In genomic region chr2:30123729-30124471, GRCm38 (mm10) we compare ENCODE assay signal across 8 mouse cellular contexts. TPM values are rescaled to one million over a fixed set of nuclear protein-coding genes. Genes with fewer than 3 reads are reported as not detected.
DNase-seq lines count a peak whose midpoint lies in the region; ATAC-seq and TF ChIP-seq lines count a peak whose summit lies in the region.

No protein-coding gene starts in this region.

- peak overlapping the region; percentile 90 for H3K4me2 ChIP-seq in heart, embryonic 12.5 days
- peak overlapping the region; percentile 63 for H3K4me2 ChIP-seq in CH12.LX (ENCODE audit: insufficient read depth, low read depth, poor library complexity, severe bottlenecking)
- H3K4me2 ChIP-seq in hindbrain, embryonic 12.5 days (replicated peaks): peak overlapping the region; percentile 93

- TF ChIP-seq POLR2A in CH12.LX (IDR thresholded peaks at IDR 0.05; ENCODE audit: low read depth, low read length): no peak

- intact Hi-C loops in heart, postnatal 25 days (cut with DNase I): no loop called here

- peak; percentile 62; the same call in 1 of the 2 replicates for ATAC-seq in heart, embryonic 12.5 days (ENCODE audit: insufficient number of reproducible peaks, low FRiP score)
- peak; percentile 4; the same call in 1 of the 2 replicates for ATAC-seq in common myeloid progenitor, adult 5-6 weeks (replicated peaks; ENCODE audit: low read depth, poor library complexity, severe bottlenecking)
- ATAC-seq in hindbrain, embryonic 12.5 days (ENCODE audit: low FRiP score): peak; percentile 77

- in situ Hi-C loops in CH12.LX (cut with MboI; ENCODE audit: low pct_ligation_motif_present, low pct_unique_long_range_greater_than_20kb, low sequenced_read_pairs): loop anchor here (5.0 kb wide), 1 partner anchor 48 kb away; the partner anchor contains the start of gene Endog

- H3K9me3 ChIP-seq in heart, embryonic 12.5 days (replicated peaks): no peaks in the 10 kb centered on the region
- H3K9me3 ChIP-seq in CH12.LX (replicated peaks; ENCODE audit: low read length): no peaks in the 10 kb centered on the region
- H3K9me3 ChIP-seq in hindbrain, embryonic 12.5 days (replicated peaks): no peaks in the 10 kb centered on the region
- H3K9me3 ChIP-seq in megakaryocyte, embryonic 14.5 days: no peaks in the 10 kb centered on the region

- H3K79me2 ChIP-seq in CH12.LX (replicated peaks; ENCODE audit: control insufficient read depth, extremely low read depth, insufficient read depth, poor library complexity, severe bottlenecking): no peaks in the 10 kb centered on the region

- peak overlapping the region; percentile 88 for H3K4me3 ChIP-seq in heart, embryonic 12.5 days
- peak overlapping the region; percentile 76 to 94 (median 88) for H3K4me3 ChIP-seq in CH12.LX (replicated peaks in 1 of 3; ENCODE audit: low read depth in 2 of 3, low read length in 2 of 3, poor library complexity in 1 of 3)
- peak overlapping the region; percentile 86 for H3K4me3 ChIP-seq in hindbrain, embryonic 12.5 days
- peak overlapping the region; percentile 99 for H3K4me3 ChIP-seq in megakaryocyte, embryonic 14.5 days (replicated peaks)

- H3K27ac ChIP-seq in heart, embryonic 12.5 days (ENCODE audit: poor library complexity, severe bottlenecking): peak overlapping the region; percentile 86
- no peak overlapping the region for H3K27ac ChIP-seq in CH12.LX (ENCODE audit: insufficient read depth, low read depth)
- peak overlapping the region; percentile 84 for H3K27ac ChIP-seq in hindbrain, embryonic 12.5 days

- no peak for TF ChIP-seq CTCF in CH12.LX (conservative IDR thresholded peaks at IDR 0.05 in 1 of 2, IDR thresholded peaks at IDR 0.05 in 1 of 2; ENCODE audit: low read depth in 2 of 2, low read length in 2 of 2)

- H3K9ac ChIP-seq in heart, embryonic 12.5 days: peak overlapping the region; percentile 93
- H3K9ac ChIP-seq in CH12.LX (ENCODE audit: insufficient read depth, low read depth): peak overlapping the region; percentile 86
- peak overlapping the region; percentile 92 for H3K9ac ChIP-seq in hindbrain, embryonic 12.5 days

- H3K4me1 ChIP-seq in heart, embryonic 12.5 days (replicated peaks): peaks cover 19% of the 10 kb centered on the region
- H3K4me1 ChIP-seq in CH12.LX (ENCODE audit: control insufficient read depth in 1 of 2, insufficient read depth in 2 of 2): peaks cover 4 to 42% of the 10 kb centered on the region in 2 experiments
- peaks cover 41% of the 10 kb centered on the region for H3K4me1 ChIP-seq in hindbrain, embryonic 12.5 days
- H3K4me1 ChIP-seq in megakaryocyte, embryonic 14.5 days: peaks cover 72% of the 10 kb centered on the region

- TF ChIP-seq EP300 in CH12.LX (IDR thresholded peaks at IDR 0.05; ENCODE audit: low read length): no peak

- DNase-seq in heart, postnatal 25 days (ENCODE audit: low spot score): no peak
- DNase-seq in CH12.LX (ENCODE audit: extremely low read depth): no peak
- DNase-seq in ovary, postnatal 14 days (ENCODE audit: low spot score): no peak
- DNase-seq in retina, postnatal 1 day: no peak

- peaks cover 8% of the 10 kb centered on the region; the same call in 1 of the 2 replicates for H3K36me3 ChIP-seq in heart, embryonic 12.5 days
- H3K36me3 ChIP-seq in CH12.LX (replicated peaks in 1 of 2; ENCODE audit: control insufficient read depth in 1 of 2, insufficient read depth in 1 of 2, low read length in 1 of 2): peaks cover 0 to 24% of the 10 kb centered on the region in 2 experiments
- no peaks in the 10 kb centered on the region for H3K36me3 ChIP-seq in hindbrain, embryonic 12.5 days
- H3K36me3 ChIP-seq in megakaryocyte, embryonic 14.5 days (replicated peaks; ENCODE audit: low read length): peaks cover 33% of the 10 kb centered on the region

- dilution Hi-C loops in CH12.LX (cut with MboI; ENCODE audit: extremely low pct_ligation_motif_present, extremely low pct_unique_long_range_greater_than_20kb, low sequenced_read_pairs): no loop called here

- WGBS in heart, embryonic 12.5 days: 2% methylated on average over 37 of the region's 44 CpGs
- 1% methylated on average over 42 of the region's 44 CpGs for WGBS in hindbrain, embryonic 12.5 days

- TF ChIP-seq RAD21 in CH12.LX (IDR thresholded peaks at IDR 0.05; ENCODE audit: low read depth, low read length): no peak

- no peaks in the 10 kb centered on the region for H3K27me3 ChIP-seq in heart, embryonic 12.5 days (replicated peaks)
- no peaks in the 10 kb centered on the region for H3K27me3 ChIP-seq in CH12.LX (replicated peaks)
- no peaks in the 10 kb centered on the region for H3K27me3 ChIP-seq in hindbrain, embryonic 12.5 days
- H3K27me3 ChIP-seq in megakaryocyte, embryonic 14.5 days (replicated peaks): no peaks in the 10 kb centered on the region

TF ChIP-seq in CH12.LX, 34 proteins besides CTCF, POLR2A, EP300 and RAD21 (continues in another document):
- TF ChIP-seq MAFK (IDR thresholded peaks at IDR 0.05; ENCODE audit: insufficient replicate concordance, low read length): no peak
- no peak for TF ChIP-seq E2F4 (IDR thresholded peaks at IDR 0.05; ENCODE audit: insufficient replicate concordance, low read depth, low read length)
- TF ChIP-seq MAZ (IDR thresholded peaks at IDR 0.05; ENCODE audit: low read depth, low read length): no peak
- no peak for TF ChIP-seq ZMIZ1 (IDR thresholded peaks at IDR 0.05; ENCODE audit: low read depth, low read length)
- TF ChIP-seq SMC3 (IDR thresholded peaks at IDR 0.05; ENCODE audit: low read depth, low read length): no peak
- TF ChIP-seq MAX (IDR thresholded peaks at IDR 0.05; ENCODE audit: low read length): no peak
- no peak for TF ChIP-seq NRF1 (IDR thresholded peaks at IDR 0.05; ENCODE audit: low read depth, low read length)
- no peak for TF ChIP-seq ZKSCAN1 (IDR thresholded peaks at IDR 0.05; ENCODE audit: borderline replicate concordance, low read depth, low read length)
- no peak for TF ChIP-seq GABPA (IDR thresholded peaks at IDR 0.05; ENCODE audit: insufficient replicate concordance, low read depth, low read length)
- TF ChIP-seq JUN (IDR thresholded peaks at IDR 0.05; ENCODE audit: insufficient read depth, low read depth, low read length): no peak
- TF ChIP-seq KAT2A (IDR thresholded peaks at IDR 0.05; ENCODE audit: insufficient replicate concordance, low read length): no peak
- TF ChIP-seq NELFE (IDR thresholded peaks at IDR 0.05; ENCODE audit: low read depth, low read length): no peak
- TF ChIP-seq UBTF (IDR thresholded peaks at IDR 0.05; ENCODE audit: low read depth, low read length): no peak
- no peak for TF ChIP-seq HCFC1 (IDR thresholded peaks at IDR 0.05; ENCODE audit: low read depth, low read length)

RNA-seq across cellular contexts. Expression of gene Zer1, which starts 0.5 kb away (rescaled TPM):
- polyA plus RNA-seq in heart, embryonic 12.5 days (2016; fragmentation: Nextera tagmentation; extraction: Ambion mirVana): 5.7 and 6.1 TPM in 2 replicates
- total RNA-seq in heart, postnatal 25 days (2021): 10 to 100 TPM; 23.5 to 26.7 TPM
- total RNA-seq in CH12.LX (2012; rRNA removed): 9.5 and 13.4 TPM in 2 replicates
- 4.8 and 5.5 TPM in 2 replicates for total RNA-seq in CH12.LX (2014; rRNA removed)
- polyA plus RNA-seq in CH12.LX (2012; ENCODE audit: insufficient read length, low read depth): 13.3 and 15.0 TPM in 2 replicates
- 11.8 and 17.4 TPM in 2 replicates for total RNA-seq in common myeloid progenitor, adult 5-6 weeks (2017)
- polyA plus RNA-seq in hindbrain, embryonic 12.5 days (2016; fragmentation: Nextera tagmentation; extraction: Ambion mirVana): 11.8 and 12.6 TPM in 2 replicates
- 12.2 and 20.0 TPM in 2 replicates for polyA plus RNA-seq in megakaryocyte, embryonic 14.5 days (2012; ENCODE audit: insufficient read depth, low replicate concordance)

RNA-seq across cellular contexts. Expression of gene Tbc1d13, which starts 9.6 kb away (rescaled TPM):
- polyA plus RNA-seq in heart, embryonic 12.5 days (2016; fragmentation: Nextera tagmentation; extraction: Ambion mirVana): 5.4 and 5.8 TPM in 2 replicates
- 10 to 100 TPM; 19.9 to 23.0 TPM for total RNA-seq in heart, postnatal 25 days (2021)
- total RNA-seq in CH12.LX (2012; rRNA removed) (32.1 and 35.1 TPM in 2 replicates), CH12.LX (2014; rRNA removed) (21.4 and 25.9 TPM in 2 replicates)
- polyA plus RNA-seq in CH12.LX (2012; ENCODE audit: insufficient read length, low read depth): 36.1 and 36.8 TPM in 2 replicates
- total RNA-seq in common myeloid progenitor, adult 5-6 weeks (2017): 30.2 and 49.2 TPM in 2 replicates
- polyA plus RNA-seq in hindbrain, embryonic 12.5 days (2016; fragmentation: Nextera tagmentation; extraction: Ambion mirVana): 10.3 and 10.6 TPM in 2 replicates
- polyA plus RNA-seq in megakaryocyte, embryonic 14.5 days (2012; ENCODE audit: insufficient read depth, low replicate concordance): 18.0 and 28.7 TPM in 2 replicates

RNA-seq across cellular contexts. Expression of gene Zdhhc12, which starts 30.5 kb away (rescaled TPM):
- 49.8 and 50.4 TPM in 2 replicates for polyA plus RNA-seq in heart, embryonic 12.5 days (2016; fragmentation: Nextera tagmentation; extraction: Ambion mirVana)
- 1 to 10 TPM; 3.9 to 4.7 TPM for total RNA-seq in heart, postnatal 25 days (2021)
- total RNA-seq in CH12.LX (2012; rRNA removed) (33.7 and 36.5 TPM in 2 replicates), CH12.LX (2014; rRNA removed) (15.3 and 15.6 TPM in 2 replicates)
- polyA plus RNA-seq in CH12.LX (2012; ENCODE audit: insufficient read length, low read depth): 34.7 and 42.8 TPM in 2 replicates
- 8.0 and 11.4 TPM in 2 replicates for total RNA-seq in common myeloid progenitor, adult 5-6 weeks (2017)
- polyA plus RNA-seq in hindbrain, embryonic 12.5 days (2016; fragmentation: Nextera tagmentation; extraction: Ambion mirVana): 23.7 and 25.5 TPM in 2 replicates
- 58.2 and 66.6 TPM in 2 replicates for polyA plus RNA-seq in megakaryocyte, embryonic 14.5 days (2012; ENCODE audit: insufficient read depth, low replicate concordance)

RNA-seq across cellular contexts. Expression of gene Pkn3, which starts 46.4 kb away (rescaled TPM):
- polyA plus RNA-seq in heart, embryonic 12.5 days (2016; fragmentation: Nextera tagmentation; extraction: Ambion mirVana): 19.6 and 21.5 TPM in 2 replicates
- total RNA-seq in heart, postnatal 25 days (2021): 10 to 100 TPM; 10.5 to 13.2 TPM
- total RNA-seq in CH12.LX (2012; rRNA removed): 5.2 and 8.3 TPM in 2 replicates
- 4.7 and 5.0 TPM in 2 replicates for total RNA-seq in CH12.LX (2014; rRNA removed)
- 6.7 and 7.1 TPM in 2 replicates for polyA plus RNA-seq in CH12.LX (2012; ENCODE audit: insufficient read length, low read depth)
- 11.8 and 22.9 TPM in 2 replicates for total RNA-seq in common myeloid progenitor, adult 5-6 weeks (2017)
- polyA plus RNA-seq in hindbrain, embryonic 12.5 days (2016; fragmentation: Nextera tagmentation; extraction: Ambion mirVana): 7.0 and 7.2 TPM in 2 replicates
- 19.4 and 62.2 TPM in 2 replicates for polyA plus RNA-seq in megakaryocyte, embryonic 14.5 days (2012; ENCODE audit: insufficient read depth, low replicate concordance)

RNA-seq across cellular contexts. Expression of gene Endog, which starts 47.4 kb away (rescaled TPM):
- polyA plus RNA-seq in heart, embryonic 12.5 days (2016; fragmentation: Nextera tagmentation; extraction: Ambion mirVana): 37.0 and 39.7 TPM in 2 replicates
- 100 to 1,000 TPM in 1 of 2 experiments, 10 to 100 TPM in 1; 93.8 to 100 TPM for total RNA-seq in heart, postnatal 25 days (2021)
- total RNA-seq in CH12.LX (2012; rRNA removed) (9.2 and 9.7 TPM in 2 replicates), CH12.LX (2014; rRNA removed) (0.23 TPM in 1 of 2 replicates, not detected in the other)
- polyA plus RNA-seq in CH12.LX (2012; ENCODE audit: insufficient read length, low read depth): not detected in 2 replicates
- total RNA-seq in common myeloid progenitor, adult 5-6 weeks (2017): 5.8 and 5.9 TPM in 2 replicates
- polyA plus RNA-seq in hindbrain, embryonic 12.5 days (2016; fragmentation: Nextera tagmentation; extraction: Ambion mirVana): 15.7 and 16.2 TPM in 2 replicates
- polyA plus RNA-seq in megakaryocyte, embryonic 14.5 days (2012; ENCODE audit: insufficient read depth, low replicate concordance): 16.4 and 28.0 TPM in 2 replicates

Comparison
In these comparisons a context has a peak if more than half of its experiments do, and no peak if none do; other contexts are left out.
1. ATAC-seq: peak in every context shown above with its lines; median percentile 77 in hindbrain, embryonic 12.5 days; 62 in heart, embryonic 12.5 days; 4 in common myeloid progenitor, adult 5-6 weeks.